Mouse (Mus musculus): ENCODE measurements around the gene Tgfb1i1. TPM values are rescaled to one million over a fixed set of nuclear protein-coding genes. Genes with fewer than 3 reads are reported as not detected.

The Tgfb1i1 gene
- total RNA-seq, 2 experiments from 2014 or later: 0.84 TPM; not detected in 1

GRCm38 (mm10) chr7:128281765-128282164, 35.2 kb downstream of the Tgfb1i1 start:
- ATAC-seq (replicated peaks; ENCODE audit: low FRiP score, poor library complexity, severe bottlenecking): no peak

- no peak for ATAC-seq (replicated peaks; ENCODE audit: low FRiP score, poor library complexity, severe bottlenecking)
These were observed 36.1 kb downstream of the Tgfb1i1 start for GRCm38 (mm10) chr7:128282532-128283244.

DNA sequence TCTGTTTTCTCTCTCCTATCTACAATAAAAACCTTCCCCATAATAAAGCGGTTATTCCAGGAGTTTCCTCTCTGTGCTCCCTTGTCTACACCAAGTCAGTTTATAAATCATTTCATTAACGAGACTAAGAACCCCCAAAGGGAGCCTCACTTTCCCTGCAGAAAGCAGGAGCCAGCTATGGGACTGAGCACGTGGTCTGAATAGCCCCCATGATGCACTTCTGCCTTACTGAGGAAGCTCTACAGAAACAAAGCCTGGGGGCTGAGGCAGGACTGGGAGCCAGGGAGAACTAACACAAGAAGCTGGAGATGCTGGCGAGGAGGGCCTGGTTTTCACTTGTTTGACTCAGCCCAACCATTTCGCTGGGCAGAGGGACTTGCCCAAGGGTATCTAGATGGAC, 37.4 kb downstream of the Tgfb1i1 start:
- ATAC-seq (replicated peaks; ENCODE audit: low FRiP score, poor library complexity, severe bottlenecking): no peak

- ATAC-seq (replicated peaks; ENCODE audit: low FRiP score, poor library complexity, severe bottlenecking): no peak
These were observed 38.4 kb downstream of the Tgfb1i1 start for GRCm38 (mm10) chr7:128285060-128285459.

- ATAC-seq (replicated peaks; ENCODE audit: low FRiP score, poor library complexity, severe bottlenecking): peak; percentile 93
These were observed 42.4 kb downstream of the Tgfb1i1 start for GRCm38 (mm10) chr7:128288923-128289544.

- ATAC-seq (replicated peaks; ENCODE audit: low FRiP score, poor library complexity, severe bottlenecking): peak; percentile 58; the same call in 1 of the 2 replicates
These were observed 48.2 kb downstream of the Tgfb1i1 start for GRCm38 (mm10) chr7:128294785-128295184.

DNA sequence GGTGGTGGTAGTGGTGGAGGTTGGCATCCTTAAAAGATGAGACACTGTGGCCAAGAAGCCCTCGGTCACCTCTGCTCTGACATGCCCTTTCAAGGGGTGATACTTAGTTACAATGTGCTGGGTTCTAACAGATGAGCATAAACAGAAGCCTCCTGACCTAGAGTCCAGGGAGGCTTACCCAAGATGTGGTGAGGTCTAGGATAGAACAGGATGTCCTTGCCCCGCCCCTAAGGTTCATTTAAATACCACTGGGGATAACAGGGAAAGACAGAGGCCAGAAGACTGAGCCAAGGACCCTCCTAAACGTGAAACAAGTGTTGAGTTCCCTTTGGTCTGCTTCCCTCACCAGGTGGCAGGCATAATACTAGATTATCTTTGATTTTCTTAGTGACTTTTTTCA, 49.9 kb downstream of the Tgfb1i1 start:
- peak; percentile 33; the same call in 1 of the 2 replicates for ATAC-seq (replicated peaks; ENCODE audit: low FRiP score, poor library complexity, severe bottlenecking)

DNA sequence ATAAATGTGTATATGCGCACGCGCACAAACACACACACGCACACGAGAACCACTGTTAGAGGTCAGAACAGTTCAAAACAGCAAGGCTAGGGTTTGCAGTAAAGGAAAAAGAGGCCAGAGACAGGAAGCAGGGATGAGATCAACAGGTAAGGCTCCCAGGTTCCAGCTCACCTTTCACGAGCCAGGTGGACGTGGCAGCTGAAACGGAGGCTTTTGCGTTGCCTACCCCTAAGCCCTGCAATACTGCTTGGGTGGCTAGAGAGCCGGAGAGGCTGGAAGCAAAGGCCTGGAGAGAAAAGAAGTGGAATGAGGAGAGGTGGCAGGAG, 50.6 kb downstream of the Tgfb1i1 start:
- ATAC-seq (replicated peaks; ENCODE audit: low FRiP score, poor library complexity, severe bottlenecking): no peak; the same call in 1 of the 2 replicates

- peak; percentile 78 for ATAC-seq (replicated peaks; ENCODE audit: low FRiP score, poor library complexity, severe bottlenecking)
These were observed 51.2 kb downstream of the Tgfb1i1 start, which contains the start of gene BC017158 for GRCm38 (mm10) chr7:128297617-128298480. TSS of gene BC017158 (minus strand) at chr7:128298170.

DNA sequence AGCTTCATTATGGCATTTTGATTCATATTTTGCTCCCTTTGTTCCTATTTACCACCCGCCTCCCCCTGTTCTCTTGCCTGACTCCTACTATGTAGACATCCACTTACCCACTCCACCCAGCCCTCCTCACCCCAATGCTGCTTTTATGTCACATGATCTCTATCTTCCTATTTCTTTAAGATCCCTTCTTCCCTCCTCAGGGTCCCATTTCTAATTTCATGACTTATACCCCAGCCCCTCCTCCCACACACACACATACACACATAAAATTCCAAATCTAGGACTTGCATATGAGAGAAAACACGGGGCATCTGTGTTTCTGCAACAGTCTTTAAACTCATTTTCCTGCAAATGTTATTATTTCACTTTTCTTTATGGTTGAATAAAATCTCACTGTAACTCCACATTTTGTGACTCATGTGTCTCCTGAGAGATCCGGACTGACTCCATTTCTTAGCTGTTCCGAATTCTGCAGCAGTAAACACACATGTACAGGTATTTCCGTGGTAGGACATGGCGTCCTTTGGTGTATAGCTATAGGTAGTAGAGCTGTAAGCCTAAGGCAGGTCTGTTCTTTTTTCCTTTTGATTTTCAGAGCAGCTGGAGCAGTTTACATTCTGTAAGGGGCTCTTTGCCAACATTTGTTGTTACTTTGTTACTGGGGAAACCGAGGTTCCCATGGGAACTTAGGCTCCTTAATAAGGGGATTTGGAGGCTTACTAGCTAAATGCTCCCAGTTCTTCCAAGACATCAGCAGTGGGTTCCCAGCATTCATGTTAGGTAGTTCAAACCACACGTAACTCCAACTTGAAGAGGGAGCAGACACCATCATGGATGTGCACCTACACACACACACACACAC, 52.1 kb downstream of the Tgfb1i1 start:
- ATAC-seq (replicated peaks; ENCODE audit: low FRiP score, poor library complexity, severe bottlenecking): peak; percentile 52

DNA sequence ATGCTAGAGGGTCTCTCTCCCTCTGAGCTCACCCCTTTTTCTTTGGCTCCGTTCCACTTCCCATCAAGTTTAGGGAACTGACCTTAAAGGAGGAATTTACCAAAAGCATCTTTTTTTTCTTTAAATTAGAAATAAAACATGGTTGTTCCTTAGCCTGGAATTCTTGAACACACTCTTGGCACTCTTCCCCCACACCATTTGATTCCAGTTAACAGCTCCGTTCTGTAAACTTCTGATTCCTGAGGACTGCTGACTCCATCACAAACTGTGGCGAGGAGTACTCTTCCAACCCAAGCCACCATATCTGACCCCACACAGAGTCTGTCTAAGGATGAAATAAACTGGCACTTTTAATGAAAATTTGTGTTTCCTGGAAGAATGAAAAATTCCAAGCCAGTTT, 54.3 kb downstream of the Tgfb1i1 start:
- no peak for ATAC-seq (replicated peaks; ENCODE audit: low FRiP score, poor library complexity, severe bottlenecking)

DNA sequence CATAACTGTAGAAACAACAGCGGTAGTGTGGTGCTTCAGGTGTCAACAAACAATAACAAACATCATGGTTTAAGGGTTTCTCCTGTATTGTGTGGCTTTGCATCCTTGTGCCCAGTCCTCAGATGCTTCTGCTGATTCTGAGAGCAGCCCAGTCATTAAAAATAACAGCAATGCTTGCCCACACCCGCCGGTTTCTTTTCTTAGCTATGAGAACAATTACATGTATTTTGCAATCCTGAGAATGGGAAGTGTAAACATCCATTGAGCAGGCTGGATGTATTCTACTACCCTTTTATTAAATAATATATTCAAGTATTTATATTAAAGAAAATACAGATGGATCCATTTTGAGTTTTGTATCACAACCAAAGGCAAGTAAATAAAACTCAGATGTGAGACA, 55.5 kb downstream of the Tgfb1i1 start:
- no peak for ATAC-seq (replicated peaks; ENCODE audit: low FRiP score, poor library complexity, severe bottlenecking)

- no peak for ATAC-seq (replicated peaks; ENCODE audit: low FRiP score, poor library complexity, severe bottlenecking)
These were observed 57.6 kb downstream of the Tgfb1i1 start for GRCm38 (mm10) chr7:128304198-128304597.

GRCm38 (mm10) chr7:128304907-128305306, 58.3 kb downstream of the Tgfb1i1 start:
- peak; percentile 82 for ATAC-seq (replicated peaks; ENCODE audit: low FRiP score, poor library complexity, severe bottlenecking)

Other genes with a start within 250 kb of the Tgfb1i1 start
- not detected in 2 replicates for gene Trim72, start 242.9 kb upstream of the Tgfb1i1 start, total RNA-seq (2015; ENCODE audit: low replicate concordance)
- gene Trim72, start 242.9 kb upstream of the Tgfb1i1 start, total RNA-seq (2017; ENCODE audit: low replicate concordance): not detected in 2 replicates
- gene Itgam, start 184.2 kb upstream of the Tgfb1i1 start, total RNA-seq (2015; ENCODE audit: low replicate concordance): 21.8 and 24.1 TPM in 2 replicates
- gene Itgam, start 184.2 kb upstream of the Tgfb1i1 start, total RNA-seq (2017; ENCODE audit: low replicate concordance): 16.9 and 19.8 TPM in 2 replicates
- not detected in 2 replicates for gene Gm49368, start 184.1 kb upstream of the Tgfb1i1 start, total RNA-seq (2015; ENCODE audit: low replicate concordance)
- not detected in 2 replicates for gene Gm49368, start 184.1 kb upstream of the Tgfb1i1 start, total RNA-seq (2017; ENCODE audit: low replicate concordance)
- 0.42 and 1.1 TPM in 2 replicates for gene Itgax, start 117.3 kb upstream of the Tgfb1i1 start, total RNA-seq (2015; ENCODE audit: low replicate concordance)
- gene Itgax, start 117.3 kb upstream of the Tgfb1i1 start, total RNA-seq (2017; ENCODE audit: low replicate concordance): 0.83 and 1.2 TPM in 2 replicates
- gene Itgad, start 92.4 kb upstream of the Tgfb1i1 start, total RNA-seq (2015; ENCODE audit: low replicate concordance): 14.1 and 18.9 TPM in 2 replicates
- gene Itgad, start 92.4 kb upstream of the Tgfb1i1 start, total RNA-seq (2017; ENCODE audit: low replicate concordance): 5.6 and 15.5 TPM in 2 replicates
- gene Cox6a2, start 40.4 kb upstream of the Tgfb1i1 start, total RNA-seq (2015; ENCODE audit: low replicate concordance): 3.4 TPM in 1 of 2 replicates, not detected in the other
- gene Cox6a2, start 40.4 kb upstream of the Tgfb1i1 start, total RNA-seq (2017; ENCODE audit: low replicate concordance): not detected in 2 replicates
- 3.4 and 4.7 TPM in 2 replicates for gene Armc5, start 9.5 kb upstream of the Tgfb1i1 start, total RNA-seq (2015; ENCODE audit: low replicate concordance)
- gene Armc5, start 9.5 kb upstream of the Tgfb1i1 start, total RNA-seq (2017; ENCODE audit: low replicate concordance): 3.1 and 4.5 TPM in 2 replicates
- gene 9130023H24Rik, start 8.8 kb upstream of the Tgfb1i1 start, total RNA-seq (2015; ENCODE audit: low replicate concordance): 3.6 and 5.9 TPM in 2 replicates
- gene 9130023H24Rik, start 8.8 kb upstream of the Tgfb1i1 start, total RNA-seq (2017; ENCODE audit: low replicate concordance): 2.6 and 2.8 TPM in 2 replicates
- 2.5 TPM in 1 of 2 replicates, not detected in the other for gene Slc5a2, start 18.8 kb downstream of the Tgfb1i1 start, total RNA-seq (2015; ENCODE audit: low replicate concordance)
- 1.3 TPM in 1 of 2 replicates, not detected in the other for gene Slc5a2, start 18.8 kb downstream of the Tgfb1i1 start, total RNA-seq (2017; ENCODE audit: low replicate concordance)
- 90.5 and 137 TPM in 2 replicates for gene BC017158, start 51.4 kb downstream of the Tgfb1i1 start, total RNA-seq (2015; ENCODE audit: low replicate concordance)
- gene BC017158, start 51.4 kb downstream of the Tgfb1i1 start, total RNA-seq (2017; ENCODE audit: low replicate concordance): 85.2 and 107 TPM in 2 replicates
- gene Rgs10, start 171.9 kb downstream of the Tgfb1i1 start, total RNA-seq (2015; ENCODE audit: low replicate concordance): 43.2 and 50.1 TPM in 2 replicates
- 37.1 and 46.5 TPM in 2 replicates for gene Rgs10, start 171.9 kb downstream of the Tgfb1i1 start, total RNA-seq (2017; ENCODE audit: low replicate concordance)
- gene Tial1, start 214.9 kb downstream of the Tgfb1i1 start, total RNA-seq (2015; ENCODE audit: low replicate concordance): 249 and 259 TPM in 2 replicates
- gene Tial1, start 214.9 kb downstream of the Tgfb1i1 start, total RNA-seq (2017; ENCODE audit: low replicate concordance): 89.1 and 150 TPM in 2 replicates